Mouse (Mus musculus): ENCODE data around the gene Aoc2.
"Not testable (repeated sequence)": the region's sequence is repeated elsewhere in the genome, so short reads cannot be mapped to it uniquely, and the experiment has no call there.

The Aoc2 gene

GRCm38 (mm10) chr11:101355916-101356315, 31.1 kb downstream of the Aoc2 start:
- no peak for DNase-seq (ENCODE audit: low spot score in 2 of 2)

GRCm38 (mm10) chr11:101357505-101358182, 32.8 kb downstream of the Aoc2 start:
- DNase-seq (ENCODE audit: low spot score in 2 of 2), result no peak

- DNase-seq (ENCODE audit: low spot score in 2 of 2), result peak; percentile 12 to 20
Measured at GRCm38 (mm10) chr11:101359776-101360175, 34.9 kb downstream of the Aoc2 start.

GRCm38 (mm10) chr11:101360651-101361113, 35.8 kb downstream of the Aoc2 start:
- peak; percentile 40 to 59 for DNase-seq (ENCODE audit: low spot score in 2 of 2)

GRCm38 (mm10) chr11:101364531-101364931, 39.7 kb downstream of the Aoc2 start:
- DNase-seq (ENCODE audit: low spot score in 2 of 2), result no peak

GRCm38 (mm10) chr11:101367326-101367935, 42.6 kb downstream of the Aoc2 start, which contains the start of gene G6pc:
G6pc (plus strand) TSS chr11:101367561.
- no peak for DNase-seq (ENCODE audit: low spot score in 2 of 2)

GRCm38 (mm10) chr11:101370141-101370540, 45.3 kb downstream of the Aoc2 start:
- DNase-seq (ENCODE audit: low spot score in 2 of 2), result no peak

GRCm38 (mm10) chr11:101374421-101374938, 49.6 kb downstream of the Aoc2 start:
- DNase-seq (ENCODE audit: low spot score in 2 of 2), result no peak

- DNase-seq (ENCODE audit: low spot score in 2 of 2), result not testable (repeated sequence)
Measured at GRCm38 (mm10) chr11:101378196-101378595, 53.3 kb downstream of the Aoc2 start.

GRCm38 (mm10) chr11:101378926-101379325, 54.1 kb downstream of the Aoc2 start:
- DNase-seq (ENCODE audit: low spot score in 2 of 2), result no peak

Measured in heart, adult 9 months (tissue).